Mouse (Mus musculus) ES-Bruce4 (cell line): ENCODE results near the gene Gtf2ird2.

ENCODE experiments used
- CTCF ChIP-seq: IDR thresholded peaks from one replicate; pipeline ENCODE4 v1.8.1; 2011; ENCODE audit warnings: low read depth, low read length
- EP300 ChIP-seq: IDR thresholded peaks from 2 replicates; pipeline ENCODE4 v1.6.1; 2011; ENCODE audit warnings: low read depth, low read length; ENCODE audit not compliant: insufficient read depth

- TF ChIP-seq CTCF (no peak), EP300 (no peak)
These were observed 71.5 kb downstream of the Gtf2ird2 start for GRCm38 (mm10) chr5:134255294-134255693.
